Mouse (Mus musculus) kidney, postnatal 10 days (tissue): ENCODE results near the gene B230217C12Rik.
"Not testable (repeated sequence)": the region's sequence is repeated elsewhere in the genome, so short reads cannot be mapped to it uniquely, and the experiment has no call there.

Experiments
- DNase-seq: peaks from one replicate; pipeline ENCODE4 v3.0.0; 2021; ENCODE audit warnings: mixed read lengths

Gene B230217C12Rik

GRCm38 (mm10) chr11:97872378-97872777 is 31.8 kb downstream of the B230217C12Rik start:
- DNase-seq: not testable (repeated sequence)

GRCm38 (mm10) chr11:97874396-97874795 is 33.8 kb downstream of the B230217C12Rik start:
- DNase-seq: no peak

- DNase-seq: no peak
These were observed 36.8 kb downstream of the B230217C12Rik start for GRCm38 (mm10) chr11:97877341-97877740.

GRCm38 (mm10) chr11:97880362-97880761 is 39.8 kb downstream of the B230217C12Rik start:
- DNase-seq: no peak

GRCm38 (mm10) chr11:97883542-97883917 is 43.0 kb downstream of the B230217C12Rik start:
- DNase-seq: peak; percentile 78

GRCm38 (mm10) chr11:97883918-97884600 is 43.5 kb downstream of the B230217C12Rik start, which contains the start of gene Fbxo47:
Gene Fbxo47 (minus strand): TSS chr11:97884154.
- DNase-seq: peak; percentile 98

- no peak for DNase-seq
These were observed 44.1 kb downstream of the B230217C12Rik start for GRCm38 (mm10) chr11:97884601-97885185.

GRCm38 (mm10) chr11:97885296-97885915 is 44.8 kb downstream of the B230217C12Rik start:
- no peak for DNase-seq

GRCm38 (mm10) chr11:97891821-97892220 is 51.2 kb downstream of the B230217C12Rik start:
- DNase-seq: no peak
